Mouse (Mus musculus) cerebellum, postnatal 10 days (tissue): ENCODE measurements around the gene Mpig6b.

Source experiments
- DNase-seq, 2 experiments: peaks; one replicate each; pipeline ENCODE4 v3.0.0; 2021; ENCODE audit warnings: mixed read lengths in 2 of 2

Gene Mpig6b

GRCm38 (mm10) chr17:35085208-35085865 is 19.4 kb upstream of the Mpig6b start, which contains the start of gene Ly6g6f:
Gene Ly6g6f (minus strand): TSS chr17:35085610.
- DNase-seq: no peak

GRCm38 (mm10) chr17:35083929-35084497 is 18.0 kb upstream of the Mpig6b start:
- DNase-seq: no peak

GRCm38 (mm10) chr17:35082841-35083576 is 17.0 kb upstream of the Mpig6b start:
- peak; percentile 52 to 57 for DNase-seq

GRCm38 (mm10) chr17:35080710-35081109 is 14.7 kb upstream of the Mpig6b start:
- DNase-seq: no peak

- no peak for DNase-seq
These were observed 14.3 kb upstream of the Mpig6b start for GRCm38 (mm10) chr17:35080248-35080647.

GRCm38 (mm10) chr17:35079778-35080177 is 13.8 kb upstream of the Mpig6b start:
- no peak for DNase-seq

- peak in 1 of 2 experiments; percentile 49 for DNase-seq
These were observed 11.8 kb upstream of the Mpig6b start, which contains the start of gene Ly6g6d for GRCm38 (mm10) chr17:35077786-35078233. Gene Ly6g6d (minus strand): TSS chr17:35078065.

GRCm38 (mm10) chr17:35077285-35077684 is 11.3 kb upstream of the Mpig6b start:
- DNase-seq: no peak

GRCm38 (mm10) chr17:35076507-35077176 is 10.7 kb upstream of the Mpig6b start, which contains the start of gene Ly6g6e:
Gene Ly6g6e (plus strand): TSS chr17:35076902.
- DNase-seq: no peak

- peak; percentile 80 to 85 for DNase-seq
These were observed 8.1 kb upstream of the Mpig6b start for GRCm38 (mm10) chr17:35074097-35074496.

- peak; percentile 43 to 46 for DNase-seq
These were observed 5.5 kb upstream of the Mpig6b start for GRCm38 (mm10) chr17:35071454-35071853.

- DNase-seq: peak; percentile 86 to 89
These were observed 4.7 kb upstream of the Mpig6b start for GRCm38 (mm10) chr17:35070556-35071229.

- peak in 1 of 2 experiments; percentile 47 for DNase-seq
These were observed 2.4 kb upstream of the Mpig6b start for GRCm38 (mm10) chr17:35068213-35068914.

- peak; percentile 51 to 55 for DNase-seq
These were observed 735 bp downstream of the Mpig6b start, which contains the start of gene Ly6g6c for GRCm38 (mm10) chr17:35064951-35065947. Gene Ly6g6c (plus strand): TSS chr17:35065388.

- peak; percentile 82 to 85 for DNase-seq
These were observed 1.6 kb downstream of the Mpig6b start for GRCm38 (mm10) chr17:35064378-35064877.

GRCm38 (mm10) chr17:35063466-35063865 is 2.5 kb downstream of the Mpig6b start:
- peak; percentile 82 to 88 for DNase-seq

GRCm38 (mm10) chr17:35061299-35061698 is 4.7 kb downstream of the Mpig6b start:
- no peak for DNase-seq

GRCm38 (mm10) chr17:35060737-35061297 is 5.2 kb downstream of the Mpig6b start:
- DNase-seq: peak; percentile 51 to 63

- peak in 1 of 2 experiments; percentile 54 for DNase-seq
These were observed 5.9 kb downstream of the Mpig6b start for GRCm38 (mm10) chr17:35060071-35060470.
